Mouse (Mus musculus) lung, postnatal 4 days (tissue): ENCODE measurements around the gene Zfp770.
"Not testable (repeated sequence)": the region's sequence is repeated elsewhere in the genome, so short reads cannot be mapped to it uniquely, and the experiment has no call there.

Experiments
- DNase-seq, 2 experiments: peaks; one replicate each; pipeline ENCODE4 v3.0.0; 2021

Gene Zfp770

GRCm38 (mm10) chr2:114200932-114201559 is at the start of gene Zfp770:
TSS of gene Zfp770 (minus strand) at chr2:114201469.
- DNase-seq = peak; percentile 84 to 86

GRCm38 (mm10) chr2:114249440-114249839 is 48.2 kb upstream of the Zfp770 start:
- no peak for DNase-seq

- DNase-seq = no peak
Observed at GRCm38 (mm10) chr2:114237639-114238038, 36.4 kb upstream of the Zfp770 start.

GRCm38 (mm10) chr2:114236566-114236965 is 35.3 kb upstream of the Zfp770 start:
- DNase-seq = no peak

- DNase-seq = no peak
Observed at GRCm38 (mm10) chr2:114235584-114235983, 34.3 kb upstream of the Zfp770 start.

- DNase-seq = no peak
Observed at GRCm38 (mm10) chr2:114231248-114231647, 30.0 kb upstream of the Zfp770 start.

- no peak for DNase-seq
Observed at GRCm38 (mm10) chr2:114228672-114229071, 27.4 kb upstream of the Zfp770 start.

- DNase-seq = no peak
Observed at GRCm38 (mm10) chr2:114205036-114205435, 3.8 kb upstream of the Zfp770 start.

GRCm38 (mm10) chr2:114201574-114201973 is 305 bp upstream of the Zfp770 start:
- no peak for DNase-seq

GRCm38 (mm10) chr2:114196421-114196820 is 4.8 kb downstream of the Zfp770 start:
- DNase-seq = no peak

- not testable (repeated sequence) for DNase-seq
Observed at GRCm38 (mm10) chr2:114186924-114187323, 14.3 kb downstream of the Zfp770 start, which contains the start of gene Aqr. TSS of gene Aqr (minus strand) at chr2:114187024.

GRCm38 (mm10) chr2:114177802-114178733 is 23.2 kb downstream of the Zfp770 start:
- DNase-seq = no peak

GRCm38 (mm10) chr2:114174651-114175484 is 26.4 kb downstream of the Zfp770 start:
- peak; percentile 85 to 87 for DNase-seq

- DNase-seq = no peak
Observed at GRCm38 (mm10) chr2:114173248-114173647, 28.0 kb downstream of the Zfp770 start.

GRCm38 (mm10) chr2:114167837-114168236 is 33.4 kb downstream of the Zfp770 start:
- no peak for DNase-seq

GRCm38 (mm10) chr2:114161978-114162377 is 39.3 kb downstream of the Zfp770 start:
- no peak for DNase-seq

GRCm38 (mm10) chr2:114157345-114157744 is 43.9 kb downstream of the Zfp770 start:
- DNase-seq = no peak

- no peak for DNase-seq
Observed at GRCm38 (mm10) chr2:114156639-114157038, 44.6 kb downstream of the Zfp770 start.

- no peak for DNase-seq
Observed at GRCm38 (mm10) chr2:114153247-114153646, 48.0 kb downstream of the Zfp770 start.

- no peak for DNase-seq
Observed at GRCm38 (mm10) chr2:114146864-114147458, 54.3 kb downstream of the Zfp770 start.

- DNase-seq = peak in 1 of 2 experiments; percentile 56
Observed at GRCm38 (mm10) chr2:114145315-114145801, 55.9 kb downstream of the Zfp770 start.

GRCm38 (mm10) chr2:114144915-114145314 is 56.4 kb downstream of the Zfp770 start:
- no peak for DNase-seq
